Mouse (Mus musculus) mesoderm, embryonic 11.5 days (tissue): ENCODE data around the gene Gch1.
"Not testable (repeated sequence)": the region's sequence is repeated elsewhere in the genome, so short reads cannot be mapped to it uniquely, and the experiment has no call there.

ENCODE experiments used
- DNase-seq: peaks from one replicate; pipeline ENCODE4 v3.0.0-alpha.2; 2012; ENCODE audit warnings: low read depth, low spot score

Gene Gch1

GRCm38 (mm10) chr14:47165117-47165516 lies 24.1 kb downstream of the Gch1 start:
- no peak for DNase-seq

- DNase-seq: no peak
Measured at GRCm38 (mm10) chr14:47161921-47162427, 27.2 kb downstream of the Gch1 start.

GRCm38 (mm10) chr14:47160051-47160640 lies 29.1 kb downstream of the Gch1 start:
- DNase-seq: no peak

GRCm38 (mm10) chr14:47154303-47154702 lies 34.9 kb downstream of the Gch1 start:
- DNase-seq: no peak

GRCm38 (mm10) chr14:47151306-47151705 lies 37.9 kb downstream of the Gch1 start:
- DNase-seq: no peak

GRCm38 (mm10) chr14:47144326-47144725 lies 44.9 kb downstream of the Gch1 start:
- no peak for DNase-seq

- DNase-seq: no peak
Measured at GRCm38 (mm10) chr14:47138853-47139252, 50.4 kb downstream of the Gch1 start.

- DNase-seq: no peak
Measured at GRCm38 (mm10) chr14:47136637-47137036, 52.6 kb downstream of the Gch1 start.

GRCm38 (mm10) chr14:47133948-47134347 lies 55.3 kb downstream of the Gch1 start:
- DNase-seq: no peak

GRCm38 (mm10) chr14:47127987-47128386 lies 61.2 kb downstream of the Gch1 start:
- no peak for DNase-seq

GRCm38 (mm10) chr14:47117522-47117921 lies 71.7 kb downstream of the Gch1 start:
- no peak for DNase-seq

- no peak for DNase-seq
Measured at GRCm38 (mm10) chr14:47116062-47116762, 73.0 kb downstream of the Gch1 start.

GRCm38 (mm10) chr14:47115154-47115553 lies 74.1 kb downstream of the Gch1 start:
- DNase-seq: no peak

GRCm38 (mm10) chr14:47111341-47111740 lies 77.9 kb downstream of the Gch1 start:
- no peak for DNase-seq

GRCm38 (mm10) chr14:47110391-47110790 lies 78.8 kb downstream of the Gch1 start:
- DNase-seq: not testable (repeated sequence)

GRCm38 (mm10) chr14:47107461-47107860 lies 81.8 kb downstream of the Gch1 start:
- DNase-seq: no peak

GRCm38 (mm10) chr14:47105755-47106154 lies 83.5 kb downstream of the Gch1 start:
- DNase-seq: no peak

GRCm38 (mm10) chr14:47105174-47105557 lies 84.0 kb downstream of the Gch1 start:
- DNase-seq: no peak

GRCm38 (mm10) chr14:47104246-47105173 lies 84.7 kb downstream of the Gch1 start:
- DNase-seq: no peak
